Mouse (Mus musculus) cerebellum, adult 2 months (tissue): ENCODE data around the gene Lce1f.

Experiments
- CTCF ChIP-seq: fragments of 200-500 bp; IDR thresholded peaks from 2 replicates; pipeline ENCODE4 v1.5.1; 2011; ENCODE audit warnings: low read depth, mild to moderate bottlenecking, control low read depth, low read length, moderate library complexity, borderline replicate concordance; ENCODE audit not compliant: insufficient read depth
- POLR2A ChIP-seq: fragments of 200-500 bp; IDR thresholded peaks from 2 replicates; pipeline ENCODE4 v1.6.1; 2011; ENCODE audit warnings: low read length, control low read depth, borderline replicate concordance; ENCODE audit not compliant: insufficient read depth

DNA sequence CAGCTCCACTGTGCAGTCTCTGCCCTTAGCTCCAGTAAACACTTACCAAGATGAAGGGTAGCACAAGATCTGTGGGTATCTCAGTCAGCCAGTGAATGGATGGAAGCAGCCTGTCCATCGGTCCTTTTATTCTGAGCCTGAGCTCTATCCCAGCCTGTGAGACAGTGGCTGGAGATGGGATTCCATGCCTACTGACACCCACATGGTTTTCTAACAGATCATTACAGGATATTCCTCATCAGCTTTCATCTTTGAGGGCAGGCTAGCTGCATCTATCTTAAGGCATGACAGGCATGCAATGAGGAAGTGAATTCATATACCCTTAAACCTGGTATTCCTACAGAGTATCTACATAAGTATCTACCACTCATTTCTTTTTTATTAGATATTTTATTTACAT, 44.8 kb upstream of the Lce1f start, which contains the start of gene Lce1h:
- TF ChIP-seq POLR2A (no peak), CTCF (no peak)
